Mouse (Mus musculus) C2C12 (cell line): ENCODE results near the gene Rps19bp1. TPM values are rescaled to one million over a fixed set of nuclear protein-coding genes. Genes with fewer than 3 reads are reported as not detected.

Experiments
- H3K27me3 ChIP-seq: one replicate; pipeline ENCODE4 v1.6.1; 2011; ENCODE audit not compliant: control insufficient read depth, insufficient read depth, insufficient read length
- H3K36me3 ChIP-seq: one replicate; pipeline ENCODE4 v1.6.1; 2011; ENCODE audit not compliant: control insufficient read depth, insufficient read depth
- H3K4me3 ChIP-seq: one replicate; pipeline ENCODE4 v1.5.1; 2011; ENCODE audit warnings: mild to moderate bottlenecking, control low read depth; ENCODE audit not compliant: poor library complexity, insufficient read depth, severe bottlenecking
- H3K79me2 ChIP-seq: one replicate; pipeline ENCODE4 v1.6.1; 2011; ENCODE audit not compliant: control insufficient read depth, insufficient read depth
- H3K79me3 ChIP-seq: one replicate; pipeline ENCODE4 v1.6.1; 2011; ENCODE audit warnings: low read depth, control low read depth
- H3ac ChIP-seq: one replicate; pipeline ENCODE3; 2011; ENCODE audit warnings: low read depth; ENCODE audit not compliant: control insufficient read depth, insufficient read length
- CEBPB ChIP-seq: IDR thresholded peaks from one replicate; pipeline ENCODE4 v1.6.1; 2011; ENCODE audit warnings: low read depth, mild to moderate bottlenecking, control low read depth, moderate library complexity
- CTCF ChIP-seq: IDR thresholded peaks from one replicate; pipeline ENCODE4 v1.5.1; 2011; ENCODE audit not compliant: control insufficient read depth, insufficient read depth, insufficient read length
- FOSL1 ChIP-seq: IDR thresholded peaks from one replicate; pipeline ENCODE4 v1.8.0; 2011; ENCODE audit warnings: mild to moderate bottlenecking, low read length; ENCODE audit not compliant: poor library complexity, insufficient read depth, severe bottlenecking
- MAX ChIP-seq: IDR thresholded peaks from one replicate; pipeline ENCODE4 v1.6.1; 2011; ENCODE audit warnings: mild to moderate bottlenecking, control low read depth
- MYOD1 ChIP-seq: IDR thresholded peaks from one replicate; pipeline ENCODE4 v1.6.1; 2011; ENCODE audit warnings: low read depth; ENCODE audit not compliant: control insufficient read depth, insufficient read length
- MYOG ChIP-seq: IDR thresholded peaks from one replicate; pipeline ENCODE4 v1.6.1; 2011; ENCODE audit not compliant: control insufficient read depth, insufficient read length; ENCODE audit errors: extremely low read depth
- USF1 ChIP-seq: IDR thresholded peaks from one replicate; pipeline ENCODE4 v1.6.1; 2011; ENCODE audit warnings: low read depth, mild to moderate bottlenecking, control low read depth, moderate library complexity
- polyA plus RNA-seq: library from polyadenylated mRNA; unstranded; fragments of >200 nt; fragmentation: generic; extraction: Trizol; gene quantifications from one replicate; pipeline ENCODE4 v1.2.1, GENCODE M21; 2012; ENCODE audit warnings: missing spikeins

Rps19bp1 gene
- polyA plus RNA-seq, 1 experiment, result 223 TPM

GRCm38 (mm10) chr15:80259406-80260045 is 4.6 kb downstream of the Rps19bp1 start:
- H3K27me3 ChIP-seq, result no peaks in the 10 kb centered on the region
- peaks cover 61% of the 10 kb centered on the region for H3K79me2 ChIP-seq
- H3K4me3 ChIP-seq, result no peak overlapping the region
- peak overlapping the region; percentile 23 for H3ac ChIP-seq
- peaks cover 36% of the 10 kb centered on the region for H3K79me3 ChIP-seq
- peaks cover 56% of the 10 kb centered on the region for H3K36me3 ChIP-seq
- TF ChIP-seq MYOD1 (peak; percentile 48), CTCF (no peak), MYOG (no peak)

- Histone ChIP-seq H3K4me3 (no peak overlapping the region), H3K79me2 (peaks cover 55% of the 10 kb centered on the region), H3K36me3 (peaks cover 57% of the 10 kb centered on the region), H3K79me3 (peaks cover 32% of the 10 kb centered on the region), H3ac (no peak overlapping the region), H3K27me3 (no peaks in the 10 kb centered on the region)
- TF ChIP-seq USF1 (no peak), MYOG (no peak), CEBPB (no peak), MYOD1 (no peak), FOSL1 (no peak), MAX (no peak), CTCF (no peak)
These were observed 5.6 kb downstream of the Rps19bp1 start for GRCm38 (mm10) chr15:80258240-80259170.

GRCm38 (mm10) chr15:80257602-80258239 is 6.4 kb downstream of the Rps19bp1 start:
- TF ChIP-seq MYOD1 (peak; percentile 44), MYOG (no peak)
- no peaks in the 10 kb centered on the region for H3K27me3 ChIP-seq
- H3K79me2 ChIP-seq, result peaks cover 47% of the 10 kb centered on the region
- H3K36me3 ChIP-seq, result peaks cover 65% of the 10 kb centered on the region
- H3ac ChIP-seq, result no peak overlapping the region
- H3K79me3 ChIP-seq, result peaks cover 27% of the 10 kb centered on the region
- no peak overlapping the region for H3K4me3 ChIP-seq

- peak overlapping the region; percentile 93 for H3ac ChIP-seq
- H3K79me3 ChIP-seq, result peaks cover 20% of the 10 kb centered on the region
- peaks cover 39% of the 10 kb centered on the region for H3K79me2 ChIP-seq
- no peaks in the 10 kb centered on the region for H3K27me3 ChIP-seq
- TF ChIP-seq CEBPB (no peak), USF1 (no peak)
- peak overlapping the region; percentile 100 for H3K4me3 ChIP-seq
- peaks cover 65% of the 10 kb centered on the region for H3K36me3 ChIP-seq
These were observed 7.2 kb downstream of the Rps19bp1 start for GRCm38 (mm10) chr15:80256656-80257601.

GRCm38 (mm10) chr15:80256242-80256641 is 7.9 kb downstream of the Rps19bp1 start:
- Histone ChIP-seq H3K36me3 (peaks cover 66% of the 10 kb centered on the region), H3K4me3 (peak overlapping the region; percentile 100), H3K79me3 (peaks cover 19% of the 10 kb centered on the region), H3K79me2 (peaks cover 35% of the 10 kb centered on the region), H3K27me3 (no peaks in the 10 kb centered on the region), H3ac (peak overlapping the region; percentile 93)
- TF ChIP-seq MYOD1, result no peak
- TF ChIP-seq CEBPB, result no peak
- TF ChIP-seq MAX, result no peak
- no peak for TF ChIP-seq FOSL1
- TF ChIP-seq USF1, result no peak
- no peak for TF ChIP-seq CTCF
